Mouse (Mus musculus): Measurements from ENCODE around the gene Inpp5a. TPM values are rescaled to one million over a fixed set of nuclear protein-coding genes. Genes with fewer than 3 reads are reported as not detected.

Gene Inpp5a
- polyA plus RNA-seq, 1 experiment: 27.5 TPM

GRCm38 (mm10) chr7:139436951-139437350 is 48.0 kb downstream of the Inpp5a start:
- no peaks in the 10 kb centered on the region for H3K27me3 ChIP-seq (replicated peaks; ENCODE audit: control insufficient read depth, insufficient read depth, low read length)
- H3K36me3 ChIP-seq (ENCODE audit: control insufficient read depth, insufficient read depth, low read length): no peaks in the 10 kb centered on the region
- H3K4me3 ChIP-seq (ENCODE audit: insufficient read depth, low read depth, low read length): no peak overlapping the region
- H3K4me1 ChIP-seq (ENCODE audit: control insufficient read depth, insufficient read depth, low read length): peaks cover 32% of the 10 kb centered on the region
- WGBS: 66% methylated on average over 7 of the region's 7 CpGs
- TF ChIP-seq POLR2A (IDR thresholded peaks at IDR 0.05; ENCODE audit: low read depth, low read length): no peak
- no peak overlapping the region for H3K27ac ChIP-seq (ENCODE audit: insufficient read depth, low read depth, low read length)
- no peak for DNase-seq

- DNase-seq: no peak
- H3K4me1 ChIP-seq (ENCODE audit: control insufficient read depth, insufficient read depth, low read length): peaks cover 32% of the 10 kb centered on the region
Measured at GRCm38 (mm10) chr7:139437471-139437870, 48.6 kb downstream of the Inpp5a start.

GRCm38 (mm10) chr7:139437926-139438600 is 49.2 kb downstream of the Inpp5a start:
- H3K27ac ChIP-seq (ENCODE audit: insufficient read depth, low read depth, low read length): no peak overlapping the region

More at GRCm38 (mm10) chr7:139437471-139437870, 48.6 kb downstream of the Inpp5a start:
- H3K36me3 ChIP-seq (ENCODE audit: control insufficient read depth, insufficient read depth, low read length): no peaks in the 10 kb centered on the region
- no peaks in the 10 kb centered on the region for H3K27me3 ChIP-seq (replicated peaks; ENCODE audit: control insufficient read depth, insufficient read depth, low read length)
- WGBS: 71% methylated on average over 5 of the region's 5 CpGs
- H3K4me3 ChIP-seq (ENCODE audit: insufficient read depth, low read depth, low read length): no peak overlapping the region
- TF ChIP-seq POLR2A (IDR thresholded peaks at IDR 0.05; ENCODE audit: low read depth, low read length) (no peak), CTCF (conservative IDR thresholded peaks at IDR 0.05; ENCODE audit: insufficient read depth, insufficient read length, low read depth, low read length) (no peak)
- H3K27ac ChIP-seq (ENCODE audit: insufficient read depth, low read depth, low read length): no peak overlapping the region

GRCm38 (mm10) chr7:139438601-139438945 is 49.7 kb downstream of the Inpp5a start:
- Histone ChIP-seq H3K27ac (ENCODE audit: insufficient read depth, low read depth, low read length) (no peak overlapping the region), H3K4me1 (ENCODE audit: control insufficient read depth, insufficient read depth, low read length) (peaks cover 32% of the 10 kb centered on the region), H3K4me3 (ENCODE audit: insufficient read depth, low read depth, low read length) (no peak overlapping the region), H3K36me3 (ENCODE audit: control insufficient read depth, insufficient read depth, low read length) (no peaks in the 10 kb centered on the region), H3K27me3 (replicated peaks; ENCODE audit: control insufficient read depth, insufficient read depth, low read length) (no peaks in the 10 kb centered on the region)
- no peak for TF ChIP-seq POLR2A (IDR thresholded peaks at IDR 0.05; ENCODE audit: low read depth, low read length)
- TF ChIP-seq CTCF (conservative IDR thresholded peaks at IDR 0.05; ENCODE audit: insufficient read depth, insufficient read length, low read depth, low read length): no peak
- 83% methylated on average over 4 of the region's 4 CpGs for WGBS
- DNase-seq: no peak

More at GRCm38 (mm10) chr7:139437926-139438600, 49.2 kb downstream of the Inpp5a start:
- H3K27me3 ChIP-seq (replicated peaks; ENCODE audit: control insufficient read depth, insufficient read depth, low read length): no peaks in the 10 kb centered on the region
- WGBS: 55% methylated on average over 9 of the region's 9 CpGs
- no peak for TF ChIP-seq CTCF (conservative IDR thresholded peaks at IDR 0.05; ENCODE audit: insufficient read depth, insufficient read length, low read depth, low read length)
- no peak for TF ChIP-seq POLR2A (IDR thresholded peaks at IDR 0.05; ENCODE audit: low read depth, low read length)
- H3K36me3 ChIP-seq (ENCODE audit: control insufficient read depth, insufficient read depth, low read length): no peaks in the 10 kb centered on the region
- no peak overlapping the region for H3K4me3 ChIP-seq (ENCODE audit: insufficient read depth, low read depth, low read length)
- peaks cover 32% of the 10 kb centered on the region for H3K4me1 ChIP-seq (ENCODE audit: control insufficient read depth, insufficient read depth, low read length)
- DNase-seq: peak; percentile 33

- peaks cover 30% of the 10 kb centered on the region for H3K4me1 ChIP-seq (ENCODE audit: control insufficient read depth, insufficient read depth, low read length)
- no peak overlapping the region for H3K4me3 ChIP-seq (ENCODE audit: insufficient read depth, low read depth, low read length)
- DNase-seq: no peak
- 82% methylated on average over 3 of the region's 3 CpGs for WGBS
- no peak for TF ChIP-seq CTCF (conservative IDR thresholded peaks at IDR 0.05; ENCODE audit: insufficient read depth, insufficient read length, low read depth, low read length)
- no peak for TF ChIP-seq POLR2A (IDR thresholded peaks at IDR 0.05; ENCODE audit: low read depth, low read length)
- H3K36me3 ChIP-seq (ENCODE audit: control insufficient read depth, insufficient read depth, low read length): no peaks in the 10 kb centered on the region
- H3K27me3 ChIP-seq (replicated peaks; ENCODE audit: control insufficient read depth, insufficient read depth, low read length): no peaks in the 10 kb centered on the region
- H3K27ac ChIP-seq (ENCODE audit: insufficient read depth, low read depth, low read length): no peak overlapping the region
Measured at GRCm38 (mm10) chr7:139439031-139439430, 50.1 kb downstream of the Inpp5a start.

GRCm38 (mm10) chr7:139439922-139440895 is 51.3 kb downstream of the Inpp5a start:
- Histone ChIP-seq H3K4me1 (ENCODE audit: control insufficient read depth, insufficient read depth, low read length) (peaks cover 23% of the 10 kb centered on the region), H3K27me3 (replicated peaks; ENCODE audit: control insufficient read depth, insufficient read depth, low read length) (no peaks in the 10 kb centered on the region), H3K27ac (ENCODE audit: insufficient read depth, low read depth, low read length) (no peak overlapping the region), H3K36me3 (ENCODE audit: control insufficient read depth, insufficient read depth, low read length) (no peaks in the 10 kb centered on the region), H3K4me3 (ENCODE audit: insufficient read depth, low read depth, low read length) (no peak overlapping the region)
- DNase-seq: no peak
- WGBS: 78% methylated on average over 6 of the region's 6 CpGs
- TF ChIP-seq POLR2A (IDR thresholded peaks at IDR 0.05; ENCODE audit: low read depth, low read length): no peak
- no peak for TF ChIP-seq CTCF (conservative IDR thresholded peaks at IDR 0.05; ENCODE audit: insufficient read depth, insufficient read length, low read depth, low read length)

GRCm38 (mm10) chr7:139441022-139441421 is 52.1 kb downstream of the Inpp5a start:
- WGBS: 41% methylated on average over 5 of the region's 5 CpGs

More at GRCm38 (mm10) chr7:139441022-139441421, 52.1 kb downstream of the Inpp5a start:
- no peak for DNase-seq
- Histone ChIP-seq H3K36me3 (ENCODE audit: control insufficient read depth, insufficient read depth, low read length) (no peaks in the 10 kb centered on the region), H3K27ac (ENCODE audit: insufficient read depth, low read depth, low read length) (no peak overlapping the region), H3K4me3 (ENCODE audit: insufficient read depth, low read depth, low read length) (no peak overlapping the region), H3K27me3 (replicated peaks; ENCODE audit: control insufficient read depth, insufficient read depth, low read length) (no peaks in the 10 kb centered on the region), H3K4me1 (ENCODE audit: control insufficient read depth, insufficient read depth, low read length) (peaks cover 23% of the 10 kb centered on the region)
- TF ChIP-seq CTCF (conservative IDR thresholded peaks at IDR 0.05; ENCODE audit: insufficient read depth, insufficient read length, low read depth, low read length): no peak
- TF ChIP-seq POLR2A (IDR thresholded peaks at IDR 0.05; ENCODE audit: low read depth, low read length): no peak
